Mouse (Mus musculus) heart, embryonic 14.5 days (tissue): ENCODE results near the gene Btg3. TPM values are rescaled to one million over a fixed set of nuclear protein-coding genes. Genes with fewer than 3 reads are reported as not detected.

Source experiments
- ATAC-seq: fragments of 200-750 bp; cut with Nextera tagmentation; 2 replicates; pipeline ENCODE4 v1.8.0; 2017; ENCODE audit warnings: low read depth, moderate TSS enrichment; ENCODE audit not compliant: insufficient number of reproducible peaks, insufficient read depth, low FRiP score
- H3K27ac ChIP-seq, 2 experiments: fragments of 200-500 bp in 1 of 2; fragments of 300-500 bp in 1 of 2; sonication (generic) in 1 of 2; replicated peaks in 1 of 2; 2 replicates each; pipeline ENCODE4 v1.5.1; 2012 to 2014; ENCODE audit warnings: low read depth in 2 of 2, low read length in 2 of 2, control low read depth in 1 of 2, mild to moderate bottlenecking in 1 of 2, mixed read lengths in 1 of 2; ENCODE audit not compliant: control insufficient read depth in 1 of 2, insufficient read depth in 1 of 2
- H3K27me3 ChIP-seq: fragments of 300-500 bp; sonication (generic); 2 replicates; pipeline ENCODE4 v1.6.1; 2014; ENCODE audit warnings: mild to moderate bottlenecking, low read length, control low read depth; ENCODE audit not compliant: control insufficient read depth, insufficient read depth
- H3K36me3 ChIP-seq: fragments of 300-500 bp; sonication (generic); 2 replicates; pipeline ENCODE4 v1.6.1; 2014; ENCODE audit warnings: mild to moderate bottlenecking, control low read depth, low read length, mixed read lengths; ENCODE audit not compliant: control insufficient read depth, insufficient read depth
- H3K4me1 ChIP-seq, 2 experiments: fragments of 200-500 bp in 1 of 2; fragments of 300-500 bp in 1 of 2; sonication (generic) in 1 of 2; 2 replicates each; pipeline ENCODE4 v1.6.1; 2012 to 2014; ENCODE audit warnings: low read length in 2 of 2, control low read depth in 1 of 2, mixed read lengths in 1 of 2; ENCODE audit not compliant: control insufficient read depth in 2 of 2, insufficient read depth in 2 of 2
- H3K4me2 ChIP-seq: fragments of 300-500 bp; sonication (generic); 2 replicates; pipeline ENCODE4 v1.6.1; 2014; ENCODE audit warnings: mild to moderate bottlenecking, low read length
- H3K4me3 ChIP-seq, 2 experiments: fragments of 200-500 bp in 1 of 2; fragments of 300-500 bp in 1 of 2; sonication (generic) in 1 of 2; 2 replicates each; pipeline ENCODE4 v1.5.1; 2012 to 2014; ENCODE audit warnings: low read length in 2 of 2, mild to moderate bottlenecking in 2 of 2, control low read depth in 1 of 2, low read depth in 1 of 2, moderate library complexity in 1 of 2; ENCODE audit not compliant: control insufficient read depth in 1 of 2, insufficient read depth in 1 of 2
- H3K9ac ChIP-seq: fragments of 300-500 bp; sonication (generic); 2 replicates; pipeline ENCODE4 v1.6.1; 2014; ENCODE audit warnings: mild to moderate bottlenecking, low read length
- H3K9me3 ChIP-seq: fragments of 300-500 bp; sonication (generic); 2 replicates; pipeline ENCODE4 v1.6.1; 2016; ENCODE audit warnings: low read length, control low read depth; ENCODE audit not compliant: control insufficient read depth
- WGBS: fragments of 180-500 bp; shearing (Covaris S2); extraction: QIAGEN DNeasy Blood & Tissue Kit; methylation state at CpG from one replicate; pipeline ENCODE4 v1.1.7; 2014; 5-methylcytosine and 5-hydroxymethylcytosine counted together
- polyA plus RNA-seq: library from polyadenylated mRNA; unstranded; fragments of >200 nt; fragmentation: Nextera tagmentation; extraction: Ambion mirVana; gene quantifications from 2 replicates; pipeline ENCODE4 v1.2.1, GENCODE M21; 2014

Gene Btg3
- 75.7 and 78.5 TPM in 2 replicates for polyA plus RNA-seq

DNA sequence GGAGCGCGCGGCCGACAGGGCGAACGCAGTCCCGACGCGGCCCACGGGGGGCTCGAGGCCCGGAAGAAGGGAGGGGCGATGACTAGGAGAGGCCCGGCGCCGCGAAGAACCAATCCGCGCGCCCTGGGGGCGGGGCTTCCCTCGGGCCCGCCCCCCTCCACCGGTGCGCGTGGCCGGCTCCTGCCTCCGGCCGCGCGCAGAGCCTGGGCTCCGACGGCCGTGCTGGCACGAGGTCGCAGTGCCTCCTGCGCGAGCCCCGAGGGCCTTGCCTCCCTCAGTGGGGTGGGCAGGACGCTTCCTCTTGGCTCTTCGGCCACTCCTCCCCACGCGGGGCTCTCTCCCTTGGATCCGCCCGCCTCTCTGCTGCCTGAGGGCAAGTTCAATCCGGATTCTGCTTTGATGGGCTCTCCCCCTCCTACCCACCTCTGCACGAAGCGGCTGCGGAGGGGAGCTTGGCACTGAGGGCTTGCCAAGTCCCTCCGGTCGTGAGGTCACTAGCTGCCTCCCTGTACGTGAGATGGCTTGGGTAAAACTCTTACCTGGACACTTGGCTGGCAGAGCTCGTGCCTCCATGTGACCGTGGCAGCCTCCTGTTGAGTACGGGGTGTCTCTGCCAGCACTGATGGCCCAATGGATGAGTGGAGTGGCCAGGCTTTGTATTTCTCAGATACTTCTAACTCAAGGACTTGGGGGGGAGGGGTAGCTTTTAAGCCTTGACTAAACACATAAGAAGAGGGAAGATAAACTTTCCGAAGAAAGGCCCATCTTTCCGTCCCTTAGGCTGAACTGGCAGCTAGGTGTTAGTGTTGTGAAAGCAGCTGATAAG, at the start of gene Btg3:
TSS of gene Btg3 (minus strand) at position 448 of the 826 bp plus-strand sequence.
- WGBS = 2% methylated on average over 41 of the region's 57 CpGs

DNA sequence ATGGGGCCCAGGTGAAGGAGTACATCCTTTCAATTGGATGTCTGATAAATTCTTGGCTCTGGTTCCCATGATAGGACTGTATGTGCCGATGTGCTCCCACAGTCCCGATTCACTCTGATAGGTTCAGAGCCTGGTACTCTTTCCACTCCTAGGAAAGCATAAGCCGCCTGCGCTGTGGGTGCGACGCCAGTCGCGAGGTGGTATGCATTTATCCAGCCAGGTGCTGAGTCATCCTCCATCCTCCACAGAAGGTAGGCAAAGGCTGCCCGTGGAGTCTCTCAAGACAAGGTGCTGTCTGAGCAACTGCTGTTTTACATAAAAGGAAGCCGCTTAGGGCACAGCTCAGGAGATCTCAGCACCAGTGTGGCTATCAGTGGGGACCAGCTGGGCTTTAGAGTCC, 40.7 kb upstream of the Btg3 start:
- Histone ChIP-seq H3K36me3 (no peaks in the 10 kb centered on the region), H3K4me3 (no peak overlapping the region), H3K27me3 (no peaks in the 10 kb centered on the region), H3K27ac (no peak overlapping the region), H3K9ac (no peak overlapping the region), H3K9me3 (peaks cover 4% of the 10 kb centered on the region; the same call in 1 of the 2 replicates), H3K4me2 (no peak overlapping the region), H3K4me1 (no peaks in the 10 kb centered on the region)
- no peak for ATAC-seq
- WGBS = 31% methylated on average over 10 of the region's 10 CpGs

More for the DNA sequence above, at the start of gene Btg3:
- H3K4me3 ChIP-seq = peak within 1 kb of the TSS; percentile 92 to 99
- peaks cover 6 to 12% of the 10 kb centered on the region in 2 experiments; a peak in 3 of 4 replicates for H3K4me1 ChIP-seq
- peak within 1 kb of the TSS; percentile 97 for H3K9ac ChIP-seq
- peak; percentile 98 for ATAC-seq
- no peaks in the 10 kb centered on the region for H3K27me3 ChIP-seq
- H3K27ac ChIP-seq = peak within 1 kb of the TSS; percentile 73 to 81
- H3K4me2 ChIP-seq = peak within 1 kb of the TSS; percentile 74
- H3K9me3 ChIP-seq = no peaks in the 10 kb centered on the region
- H3K36me3 ChIP-seq = peaks cover 11% of the 10 kb centered on the region

DNA sequence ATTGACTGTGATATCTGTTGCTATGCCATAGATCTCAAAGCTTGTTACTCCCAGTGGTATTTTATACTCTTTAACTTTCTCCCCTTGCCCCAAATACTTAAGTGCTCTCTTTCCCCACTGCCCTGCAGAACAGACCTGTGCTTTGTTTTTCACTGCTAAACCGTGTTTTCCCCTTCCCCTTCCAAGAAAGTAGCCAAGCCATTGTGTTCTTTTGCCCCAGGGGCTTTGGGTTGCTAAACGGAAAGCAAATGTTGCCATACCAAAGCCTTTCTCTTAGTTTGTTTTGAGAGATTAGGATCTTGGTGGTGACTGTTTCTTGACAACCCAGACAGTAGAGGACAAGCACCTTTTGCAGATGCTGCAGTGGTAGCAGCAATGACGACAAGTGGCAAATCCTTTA, 39.5 kb upstream of the Btg3 start:
- Histone ChIP-seq H3K4me3 (no peak overlapping the region), H3K4me2 (no peak overlapping the region), H3K4me1 (no peaks in the 10 kb centered on the region), H3K36me3 (no peaks in the 10 kb centered on the region), H3K9me3 (peaks cover 4% of the 10 kb centered on the region; the same call in 1 of the 2 replicates), H3K27me3 (no peaks in the 10 kb centered on the region), H3K27ac (no peak overlapping the region), H3K9ac (no peak overlapping the region)
- 10% methylated on average over 3 of the region's 3 CpGs for WGBS
- no peak for ATAC-seq

- Histone ChIP-seq H3K36me3 (no peaks in the 10 kb centered on the region), H3K4me1 (no peaks in the 10 kb centered on the region), H3K4me3 (no peak overlapping the region), H3K9me3 (peaks cover 4% of the 10 kb centered on the region; the same call in 1 of the 2 replicates), H3K4me2 (no peak overlapping the region), H3K27me3 (no peaks in the 10 kb centered on the region), H3K27ac (no peak overlapping the region), H3K9ac (no peak overlapping the region)
- 84% methylated on average over 10 of the region's 10 CpGs for WGBS
- no peak for ATAC-seq
Measured at GRCm38 (mm10) chr16:78409991-78410390, 33.0 kb upstream of the Btg3 start.

- Histone ChIP-seq H3K36me3 (no peaks in the 10 kb centered on the region), H3K27me3 (no peaks in the 10 kb centered on the region), H3K9me3 (no peaks in the 10 kb centered on the region), H3K27ac (no peak overlapping the region), H3K4me2 (no peak overlapping the region), H3K4me3 (no peak overlapping the region), H3K9ac (no peak overlapping the region), H3K4me1 (no peaks in the 10 kb centered on the region)
- no peak for ATAC-seq
- WGBS = 86% methylated on average over 6 of the region's 6 CpGs
Measured at GRCm38 (mm10) chr16:78407855-78408254, 30.9 kb upstream of the Btg3 start.

DNA sequence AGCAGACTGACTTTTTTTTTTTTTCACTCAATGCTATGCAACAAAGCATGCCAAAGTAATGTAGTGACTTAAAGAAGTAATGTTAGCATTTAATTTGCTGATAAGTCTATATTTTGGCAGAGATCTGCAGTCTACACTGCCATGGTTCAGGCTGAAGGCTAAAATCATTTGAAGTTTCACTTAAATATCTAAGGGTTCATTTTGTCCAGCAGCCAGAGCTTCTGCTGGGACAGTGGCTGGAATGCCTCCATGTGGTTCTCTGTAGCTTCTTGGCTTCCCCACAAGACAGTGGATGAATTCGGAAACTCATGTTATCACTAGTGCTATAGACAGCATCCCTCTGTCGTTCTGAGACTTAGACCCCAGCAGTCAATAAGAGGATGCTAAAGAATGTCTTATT, 29.7 kb upstream of the Btg3 start:
- no peak overlapping the region for H3K27ac ChIP-seq
- no peaks in the 10 kb centered on the region for H3K4me1 ChIP-seq
- WGBS = 61% methylated on average over 2 of the region's 2 CpGs
- H3K4me2 ChIP-seq = no peak overlapping the region
- H3K27me3 ChIP-seq = no peaks in the 10 kb centered on the region
- no peak overlapping the region for H3K4me3 ChIP-seq
- no peak; the same call in 1 of the 2 replicates for ATAC-seq
- no peaks in the 10 kb centered on the region for H3K9me3 ChIP-seq
- H3K36me3 ChIP-seq = no peaks in the 10 kb centered on the region
- H3K9ac ChIP-seq = no peak overlapping the region

DNA sequence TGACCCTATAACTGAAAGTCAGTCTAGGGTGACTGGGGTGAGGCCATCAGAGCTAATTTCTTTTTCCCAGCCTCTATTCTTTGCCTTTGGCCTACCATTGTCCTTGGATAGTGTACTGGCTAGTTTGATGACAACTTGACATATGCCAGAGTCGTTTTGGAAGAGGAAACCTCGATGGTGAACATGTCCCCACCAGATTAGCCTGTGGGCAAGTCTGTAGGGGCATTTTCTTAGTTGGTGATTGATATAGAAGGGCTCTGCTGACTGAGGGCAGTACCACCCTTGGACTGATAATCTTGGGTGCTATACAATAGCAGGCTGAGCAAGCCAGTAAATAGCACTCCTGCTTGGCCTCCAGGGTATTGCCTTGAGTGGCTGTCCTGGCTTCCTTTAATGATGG, 25.3 kb upstream of the Btg3 start:
- Histone ChIP-seq H3K9ac (no peak overlapping the region), H3K36me3 (no peaks in the 10 kb centered on the region), H3K4me2 (no peak overlapping the region), H3K4me3 (no peak overlapping the region), H3K27ac (no peak overlapping the region), H3K4me1 (peaks cover 2 to 5% of the 10 kb centered on the region in 2 experiments; a peak in 3 of 4 replicates), H3K27me3 (no peaks in the 10 kb centered on the region), H3K9me3 (no peaks in the 10 kb centered on the region)
- whole genome bisulfite sequencing = 4% methylated on average over 2 of the region's 2 CpGs
- ATAC-seq = peak; percentile 50
